Comparison of ENCODE assay signal across 8 mouse cellular contexts in the genomic region with DNA sequence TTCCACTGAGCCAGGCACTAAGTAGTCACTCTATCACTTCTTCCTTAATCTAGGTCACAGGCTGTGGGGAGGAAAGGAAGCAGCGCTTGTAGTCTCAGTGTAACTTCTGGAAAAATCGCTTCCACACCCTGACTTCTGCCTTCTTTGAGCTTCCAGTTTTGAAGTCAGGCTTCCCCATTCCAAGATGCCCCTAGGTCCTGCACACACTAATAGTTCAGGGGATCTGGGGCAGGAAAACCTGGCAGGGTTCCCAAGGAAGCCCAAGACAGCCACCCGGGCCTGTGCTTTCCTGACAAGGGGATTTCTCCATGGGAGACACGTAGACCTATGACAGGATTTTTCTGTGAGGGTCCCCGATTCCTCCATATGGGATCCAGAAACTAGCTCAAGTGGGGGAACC. TPM values are rescaled to one million over a fixed set of nuclear protein-coding genes. Genes with fewer than 3 reads are reported as not detected.
DNase-seq lines count a peak whose midpoint lies in the region; ATAC-seq lines count a peak whose summit lies in the region.

No protein-coding gene starts in this region.

- H3K4me2 ChIP-seq in neural tube, embryonic 11.5 days (ENCODE audit: low read depth): peak overlapping the region; percentile 94
- peak overlapping the region; percentile 80 for H3K4me2 ChIP-seq in embryonic facial prominence, embryonic 11.5 days (ENCODE audit: low read depth, low read length)
- peak overlapping the region; percentile 78 for H3K4me2 ChIP-seq in hindbrain, embryonic 12.5 days (replicated peaks)
- H3K4me2 ChIP-seq in liver, embryonic 13.5 days: peak overlapping the region; percentile 95
- H3K4me2 ChIP-seq in neural tube, embryonic 14.5 days (ENCODE audit: low read depth, low read length): peak overlapping the region; percentile 99

- peak overlapping the region; percentile 99 for H3K4me3 ChIP-seq in neural tube, embryonic 11.5 days (ENCODE audit: low read depth, low read length)
- H3K4me3 ChIP-seq in embryonic facial prominence, embryonic 11.5 days (ENCODE audit: low read depth, low read length): peak overlapping the region; percentile 98
- peak overlapping the region; percentile 99 for H3K4me3 ChIP-seq in hindbrain, embryonic 12.5 days
- H3K4me3 ChIP-seq in liver, embryonic 13.5 days (replicated peaks): peak overlapping the region; percentile 80
- H3K4me3 ChIP-seq in neural tube, embryonic 14.5 days (ENCODE audit: low read depth, low read length): peak overlapping the region; percentile 81

- peaks cover 16% of the 10 kb centered on the region for H3K4me1 ChIP-seq in neural tube, embryonic 11.5 days (ENCODE audit: control insufficient read depth, insufficient read depth, low read length)
- peaks cover 6% of the 10 kb centered on the region; the same call in 1 of the 2 replicates for H3K4me1 ChIP-seq in embryonic facial prominence, embryonic 11.5 days (ENCODE audit: control insufficient read depth, insufficient read depth, low read length)
- peaks cover 22% of the 10 kb centered on the region for H3K4me1 ChIP-seq in hindbrain, embryonic 12.5 days
- peaks cover 73% of the 10 kb centered on the region for H3K4me1 ChIP-seq in liver, embryonic 13.5 days (replicated peaks)
- H3K4me1 ChIP-seq in neural tube, embryonic 14.5 days (ENCODE audit: control insufficient read depth, insufficient read depth, low read length): peaks cover 25% of the 10 kb centered on the region

- H3K9ac ChIP-seq in neural tube, embryonic 11.5 days (ENCODE audit: low read length): peak overlapping the region; percentile 94
- peak overlapping the region; percentile 94 for H3K9ac ChIP-seq in embryonic facial prominence, embryonic 11.5 days (replicated peaks; ENCODE audit: low read length)
- peak overlapping the region; percentile 98 for H3K9ac ChIP-seq in hindbrain, embryonic 12.5 days
- peak overlapping the region; percentile 96 for H3K9ac ChIP-seq in liver, embryonic 13.5 days
- peak overlapping the region; percentile 90 for H3K9ac ChIP-seq in neural tube, embryonic 14.5 days (replicated peaks; ENCODE audit: low read depth, low read length)

- no peak for ATAC-seq in neural tube, embryonic 11.5 days (ENCODE audit: insufficient read depth, low FRiP score, low TSS enrichment)
- no peak for ATAC-seq in embryonic facial prominence, embryonic 11.5 days (replicated peaks; ENCODE audit: insufficient number of reproducible peaks, low FRiP score, low TSS enrichment, low read depth)
- ATAC-seq in hindbrain, embryonic 12.5 days (ENCODE audit: low FRiP score): no peak
- no peak for ATAC-seq in liver, embryonic 13.5 days (ENCODE audit: low read depth)
- no peak for ATAC-seq in neural tube, embryonic 14.5 days (ENCODE audit: low read depth)

- H3K27me3 ChIP-seq in neural tube, embryonic 11.5 days (ENCODE audit: control insufficient read depth, insufficient read depth, low read length): no peaks in the 10 kb centered on the region
- H3K27me3 ChIP-seq in embryonic facial prominence, embryonic 11.5 days (ENCODE audit: control insufficient read depth, insufficient read depth, low read length): no peaks in the 10 kb centered on the region
- no peaks in the 10 kb centered on the region for H3K27me3 ChIP-seq in hindbrain, embryonic 12.5 days
- no peaks in the 10 kb centered on the region for H3K27me3 ChIP-seq in liver, embryonic 13.5 days
- H3K27me3 ChIP-seq in neural tube, embryonic 14.5 days (ENCODE audit: control insufficient read depth, insufficient read depth, low read length): no peaks in the 10 kb centered on the region

- no peak for DNase-seq in neural tube, embryonic 11.5 days (ENCODE audit: low spot score)
- DNase-seq in neural tube, embryonic 10.5 days (ENCODE audit: extremely low spot score, low spot score): no peak
- DNase-seq in embryonic facial prominence, embryonic 11.5 days (ENCODE audit: low spot score): no peak
- no peak for DNase-seq in liver, embryonic 13.5 days
- DNase-seq in spleen, adult 18-20 months: no peak
- no peak for DNase-seq in left cerebral cortex, adult 18-20 months (ENCODE audit: low spot score in 2 of 2)

- H3K9me3 ChIP-seq in neural tube, embryonic 11.5 days (ENCODE audit: control insufficient read depth, low read length): no peaks in the 10 kb centered on the region
- H3K9me3 ChIP-seq in embryonic facial prominence, embryonic 11.5 days (replicated peaks; ENCODE audit: control insufficient read depth, low read length): no peaks in the 10 kb centered on the region
- H3K9me3 ChIP-seq in hindbrain, embryonic 12.5 days (replicated peaks): no peaks in the 10 kb centered on the region
- H3K9me3 ChIP-seq in liver, embryonic 13.5 days (replicated peaks): no peaks in the 10 kb centered on the region
- H3K9me3 ChIP-seq in neural tube, embryonic 14.5 days (ENCODE audit: control insufficient read depth, low read length): no peaks in the 10 kb centered on the region

- 0 out of 2 replicates have a peak, but pooled peaks cover 2% of the 10 kb centered on the region for H3K36me3 ChIP-seq in neural tube, embryonic 11.5 days (ENCODE audit: control insufficient read depth, insufficient read depth, low read length)
- H3K36me3 ChIP-seq in embryonic facial prominence, embryonic 11.5 days (replicated peaks; ENCODE audit: control insufficient read depth, insufficient read depth, low read depth, low read length): no peaks in the 10 kb centered on the region
- H3K36me3 ChIP-seq in hindbrain, embryonic 12.5 days: 0 out of 2 replicates have a peak, but pooled peaks cover 4% of the 10 kb centered on the region
- peaks cover 16% of the 10 kb centered on the region for H3K36me3 ChIP-seq in liver, embryonic 13.5 days
- no peaks in the 10 kb centered on the region for H3K36me3 ChIP-seq in neural tube, embryonic 14.5 days (ENCODE audit: control insufficient read depth, insufficient read depth, low read length)

- H3K27ac ChIP-seq in neural tube, embryonic 11.5 days (ENCODE audit: low read depth, low read length): no peak overlapping the region
- H3K27ac ChIP-seq in embryonic facial prominence, embryonic 11.5 days (replicated peaks; ENCODE audit: low read depth, low read length): no peak overlapping the region
- H3K27ac ChIP-seq in hindbrain, embryonic 12.5 days: no peak overlapping the region
- H3K27ac ChIP-seq in liver, embryonic 13.5 days: peak overlapping the region; percentile 87
- H3K27ac ChIP-seq in neural tube, embryonic 14.5 days (ENCODE audit: low read depth, low read length): no peak overlapping the region; the same call in 1 of the 2 replicates

- WGBS in neural tube, embryonic 11.5 days: 37% methylated on average over 5 of the region's 5 CpGs
- 34% methylated on average over 5 of the region's 5 CpGs for WGBS in embryonic facial prominence, embryonic 11.5 days
- 27% methylated on average over 5 of the region's 5 CpGs for WGBS in hindbrain, embryonic 12.5 days
- 10% methylated on average over 5 of the region's 5 CpGs for WGBS in liver, embryonic 13.5 days (ENCODE audit: insufficient replicate concordance)
- 33% methylated on average over 5 of the region's 5 CpGs for WGBS in neural tube, embryonic 14.5 days

RNA-seq across cellular contexts. Expression of gene Ap3d1, which starts 0.9 kb away (rescaled TPM):
- 69.3 and 79.1 TPM in 2 replicates for polyA plus RNA-seq in neural tube, embryonic 11.5 days (2014; fragmentation: Nextera tagmentation; extraction: Ambion mirVana)
- 57.6 and 61.0 TPM in 2 replicates for polyA plus RNA-seq in embryonic facial prominence, embryonic 11.5 days (2014; fragmentation: Nextera tagmentation; extraction: Ambion mirVana)
- polyA plus RNA-seq in hindbrain, embryonic 12.5 days (2016; fragmentation: Nextera tagmentation; extraction: Ambion mirVana): 101 TPM in 2 replicates
- 24.9 and 25.6 TPM in 2 replicates for polyA plus RNA-seq in liver, embryonic 13.5 days (2015; fragmentation: Nextera tagmentation; extraction: Ambion mirVana)
- polyA plus RNA-seq in neural tube, embryonic 14.5 days (2014; fragmentation: Nextera tagmentation; extraction: Ambion mirVana): 109 and 125 TPM in 2 replicates
- total RNA-seq in left cerebral cortex, adult 18-20 months (2021): 100 to 1,000 TPM; 140 to 153 TPM

RNA-seq across cellular contexts. Expression of gene Dot1l, which starts 13.9 kb away (rescaled TPM):
- polyA plus RNA-seq in neural tube, embryonic 11.5 days (2014; fragmentation: Nextera tagmentation; extraction: Ambion mirVana): 23.9 and 24.3 TPM in 2 replicates
- 13.8 and 16.6 TPM in 2 replicates for polyA plus RNA-seq in embryonic facial prominence, embryonic 11.5 days (2014; fragmentation: Nextera tagmentation; extraction: Ambion mirVana)
- 25.9 and 27.4 TPM in 2 replicates for polyA plus RNA-seq in hindbrain, embryonic 12.5 days (2016; fragmentation: Nextera tagmentation; extraction: Ambion mirVana)
- 7.4 and 7.8 TPM in 2 replicates for polyA plus RNA-seq in liver, embryonic 13.5 days (2015; fragmentation: Nextera tagmentation; extraction: Ambion mirVana)
- polyA plus RNA-seq in neural tube, embryonic 14.5 days (2014; fragmentation: Nextera tagmentation; extraction: Ambion mirVana): 23.6 and 27.3 TPM in 2 replicates
- total RNA-seq in left cerebral cortex, adult 18-20 months (2021): 10 to 100 TPM; 43.0 to 44.4 TPM

RNA-seq across cellular contexts. Expression of gene Izumo4, which starts 39.2 kb away (rescaled TPM):
- polyA plus RNA-seq in neural tube, embryonic 11.5 days (2014; fragmentation: Nextera tagmentation; extraction: Ambion mirVana): 10.6 and 11.5 TPM in 2 replicates
- 4.8 and 7.6 TPM in 2 replicates for polyA plus RNA-seq in embryonic facial prominence, embryonic 11.5 days (2014; fragmentation: Nextera tagmentation; extraction: Ambion mirVana)
- 27.1 and 30.5 TPM in 2 replicates for polyA plus RNA-seq in hindbrain, embryonic 12.5 days (2016; fragmentation: Nextera tagmentation; extraction: Ambion mirVana)
- 6.1 and 7.5 TPM in 2 replicates for polyA plus RNA-seq in liver, embryonic 13.5 days (2015; fragmentation: Nextera tagmentation; extraction: Ambion mirVana)
- polyA plus RNA-seq in neural tube, embryonic 14.5 days (2014; fragmentation: Nextera tagmentation; extraction: Ambion mirVana): 24.9 and 29.5 TPM in 2 replicates
- 10 to 100 TPM; 42.6 to 45.2 TPM for total RNA-seq in left cerebral cortex, adult 18-20 months (2021)

RNA-seq across cellular contexts. Expression of gene Mob3a, which starts 39.4 kb away (rescaled TPM):
- polyA plus RNA-seq in neural tube, embryonic 11.5 days (2014; fragmentation: Nextera tagmentation; extraction: Ambion mirVana): 58.9 and 60.3 TPM in 2 replicates
- 42.3 and 45.0 TPM in 2 replicates for polyA plus RNA-seq in embryonic facial prominence, embryonic 11.5 days (2014; fragmentation: Nextera tagmentation; extraction: Ambion mirVana)
- polyA plus RNA-seq in hindbrain, embryonic 12.5 days (2016; fragmentation: Nextera tagmentation; extraction: Ambion mirVana): 56.5 and 62.9 TPM in 2 replicates
- 31.6 and 38.5 TPM in 2 replicates for polyA plus RNA-seq in liver, embryonic 13.5 days (2015; fragmentation: Nextera tagmentation; extraction: Ambion mirVana)
- 42.0 and 48.6 TPM in 2 replicates for polyA plus RNA-seq in neural tube, embryonic 14.5 days (2014; fragmentation: Nextera tagmentation; extraction: Ambion mirVana)
- total RNA-seq in left cerebral cortex, adult 18-20 months (2021): 10 to 100 TPM; 17.1 to 17.2 TPM

RNA-seq across cellular contexts. Expression of gene Sf3a2, which starts 56.9 kb away (rescaled TPM):
- 96.6 and 101 TPM in 2 replicates for polyA plus RNA-seq in neural tube, embryonic 11.5 days (2014; fragmentation: Nextera tagmentation; extraction: Ambion mirVana)
- polyA plus RNA-seq in embryonic facial prominence, embryonic 11.5 days (2014; fragmentation: Nextera tagmentation; extraction: Ambion mirVana): 92.6 and 93.9 TPM in 2 replicates
- polyA plus RNA-seq in hindbrain, embryonic 12.5 days (2016; fragmentation: Nextera tagmentation; extraction: Ambion mirVana): 65.3 and 71.8 TPM in 2 replicates
- 35.7 and 48.5 TPM in 2 replicates for polyA plus RNA-seq in liver, embryonic 13.5 days (2015; fragmentation: Nextera tagmentation; extraction: Ambion mirVana)
- 63.3 and 66.8 TPM in 2 replicates for polyA plus RNA-seq in neural tube, embryonic 14.5 days (2014; fragmentation: Nextera tagmentation; extraction: Ambion mirVana)
- total RNA-seq in left cerebral cortex, adult 18-20 months (2021): 10 to 100 TPM; 46.8 to 53.3 TPM
